28 mouse cellular contexts compared by ENCODE assay signal in genomic region chr5:120204316-120204715, GRCm38 (mm10).
A peak's percentile ranks its signal among the peaks of the same experiment; 100 is the strongest.
DNase-seq lines count a peak whose midpoint lies in the region; ATAC-seq and TF ChIP-seq lines count a peak whose summit lies in the region.
"Had no signal": no experiment of that assay in that cellular context is flagged by ENCODE, and none has a peak within 500 bp of the region (broad histone marks: within the 10 kb centered on the region; RNA-seq: fewer than 3 reads in every experiment).

No protein-coding gene starts in this region.

- H3K9ac ChIP-seq in lung, postnatal 0 days (replicated peaks; ENCODE audit: low read depth), result no peak overlapping the region
- H3K9ac ChIP-seq in ES-Bruce4 (ENCODE audit: low read depth, poor library complexity, severe bottlenecking), result no peak overlapping the region
- H3K9ac ChIP-seq: heart, embryonic 13.5 days; hindbrain, embryonic 12.5 days; liver, embryonic 15.5 days; midbrain, embryonic 15.5 days; neural tube, embryonic 13.5 days had no signal

- no peak for TF ChIP-seq EP300 in lung, postnatal 0 days (IDR thresholded peaks at IDR 0.05)
- TF ChIP-seq EP300 in ES-Bruce4 (IDR thresholded peaks at IDR 0.05; ENCODE audit: insufficient read depth, low read depth, low read length), result no peak

- no peak overlapping the region for H3K4me2 ChIP-seq in lung, postnatal 0 days (replicated peaks; ENCODE audit: low read depth, low read length)
- H3K4me2 ChIP-seq: heart, embryonic 13.5 days; hindbrain, embryonic 12.5 days; liver, embryonic 15.5 days; midbrain, embryonic 15.5 days; neural tube, embryonic 13.5 days had no signal

- H3K36me3 ChIP-seq in lung, postnatal 0 days (ENCODE audit: insufficient read depth, low read length), result no peaks in the 10 kb centered on the region; the same call in 1 of the 2 replicates
- H3K36me3 ChIP-seq in ES-Bruce4 (ENCODE audit: control insufficient read depth, insufficient read depth, low read length, poor library complexity, severe bottlenecking), result no peaks in the 10 kb centered on the region
- H3K36me3 ChIP-seq: midbrain, embryonic 15.5 days had no signal

- no peaks in the 10 kb centered on the region for H3K4me1 ChIP-seq in lung, postnatal 0 days (ENCODE audit: insufficient read depth, low read depth, low read length)
- H3K4me1 ChIP-seq in ES-Bruce4 (ENCODE audit: control insufficient read depth, insufficient read depth, low read length), result no peaks in the 10 kb centered on the region
- H3K4me1 ChIP-seq: liver, embryonic 15.5 days had no signal

- 62% methylated on average over 3 of the region's 3 CpGs for WGBS in lung, postnatal 0 days

- TF ChIP-seq POLR2A in ES-Bruce4 (IDR thresholded peaks at IDR 0.05; ENCODE audit: insufficient read depth, low read length), result no peak

- ATAC-seq in lung, postnatal 0 days, result no peak
- ATAC-seq: activated CD4-positive, CD25-positive, alpha-beta regulatory T cell, adult 4 months; forebrain, embryonic 14.5 days; midbrain, embryonic 15.5 days had no signal

- no peaks in the 10 kb centered on the region for H3K9me3 ChIP-seq in lung, postnatal 0 days (ENCODE audit: low read length)
- H3K9me3 ChIP-seq in ES-Bruce4 (replicated peaks; ENCODE audit: control insufficient read depth, insufficient read depth, low read length, poor library complexity, severe bottlenecking), result no peaks in the 10 kb centered on the region
- H3K9me3 ChIP-seq: heart, embryonic 13.5 days; hindbrain, embryonic 12.5 days; liver, embryonic 15.5 days; midbrain, embryonic 15.5 days; neural tube, embryonic 13.5 days had no signal

- H3K4me3 ChIP-seq in gastrocnemius, adult 2 months, result no peak overlapping the region
- no peak overlapping the region for H3K4me3 ChIP-seq in left cerebral cortex, adult 2 months
- no peak overlapping the region for H3K4me3 ChIP-seq in lung, postnatal 0 days (ENCODE audit: low read depth, low read length)
- H3K4me3 ChIP-seq in ES-Bruce4 (ENCODE audit: low read depth, low read length), result no peak overlapping the region
- H3K4me3 ChIP-seq: heart, embryonic 13.5 days; hindbrain, embryonic 12.5 days; liver, embryonic 15.5 days; midbrain, embryonic 15.5 days; myocyte; neural tube, embryonic 13.5 days had no signal

- no peak for DNase-seq in gastrocnemius, adult 2 months
- no peak for DNase-seq in gastrocnemius, postnatal 36 days
- DNase-seq in left cerebral cortex, adult 2 months (ENCODE audit: extremely low spot score in 1 of 2, low spot score in 2 of 2), result no peak
- DNase-seq in left cerebral cortex, postnatal 10 days (ENCODE audit: extremely low spot score in 1 of 2, low spot score in 2 of 2), result no peak
- DNase-seq in lung, postnatal 0 days (ENCODE audit: low spot score), result no peak
- DNase-seq in lung, adult 18-20 months, result no peak
- DNase-seq in heart, adult 18-20 months, result no peak
- DNase-seq: adrenal gland, adult 8-10 months; cerebellum, adult 18-20 months; cerebellum, postnatal 36 days; gastrocnemius, postnatal 10 days; heart, adult 11 months; kidney, adult 18-20 months; kidney, postnatal 14 days; lung, postnatal 36 days; retina, postnatal 1 day; right cerebral cortex, postnatal 25 days; spleen, adult 18-20 months; thymus, postnatal 36 days had no signal

- H3K27me3 ChIP-seq in lung, postnatal 0 days (replicated peaks; ENCODE audit: insufficient read depth, low read length), result no peaks in the 10 kb centered on the region
- no peaks in the 10 kb centered on the region for H3K27me3 ChIP-seq in ES-Bruce4 (ENCODE audit: control insufficient read depth, insufficient read depth, low read length, poor library complexity, severe bottlenecking)
- H3K27me3 ChIP-seq: neural tube, embryonic 13.5 days had no signal

- intact Hi-C loops in gastrocnemius, adult 2 months (cut with DNase I), result no loop called here
- intact Hi-C loops in gastrocnemius, postnatal 36 days (cut with DNase I), result no loop called here
- intact Hi-C loops in left cerebral cortex, adult 2 months (cut with DNase I), result no loop called here
- intact Hi-C loops in left cerebral cortex, postnatal 10 days (cut with DNase I), result no loop called here

- no peak overlapping the region for H3K27ac ChIP-seq in gastrocnemius, adult 2 months
- no peak overlapping the region for H3K27ac ChIP-seq in left cerebral cortex, adult 2 months
- no peak overlapping the region for H3K27ac ChIP-seq in lung, postnatal 0 days (ENCODE audit: low read length)
- no peak overlapping the region for H3K27ac ChIP-seq in ES-Bruce4 (ENCODE audit: insufficient read depth, low read length)
- H3K27ac ChIP-seq: heart, embryonic 13.5 days; hindbrain, embryonic 12.5 days; liver, embryonic 15.5 days; midbrain, embryonic 15.5 days; neural tube, embryonic 13.5 days had no signal

- TF ChIP-seq CTCF in gastrocnemius, adult 2 months (IDR thresholded peaks at IDR 0.05), result peak; percentile 31; the same call in 1 of the 2 replicates
- peak; percentile 47 for TF ChIP-seq CTCF in left cerebral cortex, adult 2 months (IDR thresholded peaks at IDR 0.05)
- TF ChIP-seq CTCF in lung, postnatal 0 days (IDR thresholded peaks at IDR 0.05), result peak; percentile 24
- TF ChIP-seq CTCF in ES-Bruce4 (IDR thresholded peaks at IDR 0.05; ENCODE audit: low read depth, low read length), result peak; percentile 33
